Mouse (Mus musculus) CH12.LX (cell line): ENCODE results near the gene Necab2. TPM values are rescaled to one million over a fixed set of nuclear protein-coding genes. Genes with fewer than 3 reads are reported as not detected.

ENCODE experiments used
- DNase-seq: peaks from one replicate; pipeline ENCODE4 v3.0.0-alpha.2; 2013; ENCODE audit errors: extremely low read depth
- H3K27ac ChIP-seq: 2 replicates; pipeline ENCODE4 v1.5.1; 2012; ENCODE audit warnings: low read depth, mild to moderate bottlenecking, control low read depth, moderate library complexity; ENCODE audit not compliant: insufficient read depth
- H3K27me3 ChIP-seq: replicated peaks from 2 replicates; pipeline ENCODE3; 2012; ENCODE audit warnings: inconsistent platforms
- H3K36me3 ChIP-seq, 2 experiments: replicated peaks in 1 of 2; 2 replicates each; pipeline versions ENCODE3 to v1.6.1; 2012; ENCODE audit warnings: inconsistent platforms in 1 of 2, low read length in 1 of 2, mild to moderate bottlenecking in 1 of 2, mixed read lengths in 1 of 2, moderate library complexity in 1 of 2; ENCODE audit not compliant: control insufficient read depth in 1 of 2, insufficient read depth in 1 of 2
- H3K4me1 ChIP-seq, 2 experiments: 2 replicates each; pipeline ENCODE4 v1.6.1; 2012; ENCODE audit warnings: inconsistent platforms in 1 of 2, moderate library complexity in 1 of 2; ENCODE audit not compliant: insufficient read depth in 2 of 2, control insufficient read depth in 1 of 2
- H3K4me2 ChIP-seq: 2 replicates; pipeline ENCODE4 v1.6.1; 2012; ENCODE audit warnings: low read depth, mild to moderate bottlenecking, control low read depth; ENCODE audit not compliant: poor library complexity, insufficient read depth, severe bottlenecking
- H3K4me3 ChIP-seq, 3 experiments: fragments of 150-350 bp in 1 of 3; sonication (generic) in 1 of 3; replicated peaks in 1 of 3; 2 replicates each; pipeline versions ENCODE3 to v1.5.1; 2011 to 2012; ENCODE audit warnings: low read depth in 2 of 3, low read length in 2 of 3, mild to moderate bottlenecking in 2 of 3, moderate library complexity in 2 of 3, control low read depth in 1 of 3, improper control_type of control experiment in 1 of 3, inconsistent platforms in 1 of 3, mixed read lengths in 1 of 3; ENCODE audit not compliant: poor library complexity in 1 of 3
- H3K79me2 ChIP-seq: replicated peaks from 2 replicates; pipeline ENCODE4 v1.6.1; 2012; ENCODE audit warnings: mild to moderate bottlenecking, moderate library complexity; ENCODE audit not compliant: control insufficient read depth, poor library complexity, insufficient read depth, severe bottlenecking; ENCODE audit errors: extremely low read depth
- H3K9ac ChIP-seq: 2 replicates; pipeline ENCODE4 v1.6.1; 2012; ENCODE audit warnings: low read depth, mild to moderate bottlenecking, control low read depth, moderate library complexity; ENCODE audit not compliant: insufficient read depth
- H3K9me3 ChIP-seq: replicated peaks from 2 replicates; pipeline ENCODE3; 2012; ENCODE audit warnings: low read length, inconsistent platforms, mixed read lengths
- BHLHE40 ChIP-seq: IDR thresholded peaks from 2 replicates; pipeline ENCODE4 v1.6.1; 2011; ENCODE audit warnings: mild to moderate bottlenecking, low read depth, low read length, improper control_type of control experiment
- CHD2 ChIP-seq: IDR thresholded peaks from 2 replicates; pipeline ENCODE4 v1.6.1; 2011; ENCODE audit warnings: low read length, improper control_type of control experiment
- CTCF ChIP-seq, 2 experiments: IDR thresholded peaks in 1 of 2; conservative IDR thresholded peaks in 1 of 2; 2 replicates each; pipeline ENCODE4 v1.5.1; 2011 to 2012; ENCODE audit warnings: low read depth in 2 of 2, low read length in 2 of 2, improper control_type of control experiment in 1 of 2, inconsistent platforms in 1 of 2, mild to moderate bottlenecking in 1 of 2, moderate library complexity in 1 of 2
- E2F4 ChIP-seq: IDR thresholded peaks from 2 replicates; pipeline ENCODE4 v1.6.1; 2011; ENCODE audit warnings: low read depth, low read length, improper control_type of control experiment; ENCODE audit not compliant: insufficient replicate concordance
- ELF1 ChIP-seq: IDR thresholded peaks from 2 replicates; pipeline ENCODE4 v1.6.1; 2014; ENCODE audit warnings: low read depth, mild to moderate bottlenecking, inconsistent platforms, low read length, improper control_type of control experiment
- EP300 ChIP-seq: IDR thresholded peaks from 2 replicates; pipeline ENCODE4 v1.6.1; 2011; ENCODE audit warnings: low read length, improper control_type of control experiment
- HCFC1 ChIP-seq: IDR thresholded peaks from 2 replicates; pipeline ENCODE4 v1.6.1; 2012; ENCODE audit warnings: low read depth, mild to moderate bottlenecking, inconsistent platforms, low read length, improper control_type of control experiment
- IRF4 ChIP-seq: IDR thresholded peaks from 2 replicates; pipeline ENCODE4 v1.6.1; 2014; ENCODE audit warnings: low read depth, mild to moderate bottlenecking, inconsistent platforms, low read length, improper control_type of control experiment
- JUND ChIP-seq: conservative IDR thresholded peaks from 2 replicates; pipeline ENCODE4 v1.6.1; 2011; ENCODE audit warnings: low read depth, low read length, improper control_type of control experiment
- KAT2A ChIP-seq: IDR thresholded peaks from 2 replicates; pipeline ENCODE4 v1.6.1; 2012; ENCODE audit warnings: low read length, improper control_type of control experiment, inconsistent platforms; ENCODE audit not compliant: insufficient replicate concordance
- MAFK ChIP-seq: IDR thresholded peaks from 2 replicates; pipeline ENCODE4 v1.6.1; 2011; ENCODE audit warnings: low read length, improper control_type of control experiment; ENCODE audit not compliant: insufficient replicate concordance
- MAX ChIP-seq: IDR thresholded peaks from 2 replicates; pipeline ENCODE4 v1.6.1; 2011; ENCODE audit warnings: low read length, improper control_type of control experiment
- MAZ ChIP-seq: IDR thresholded peaks from 2 replicates; pipeline ENCODE4 v1.6.1; 2012; ENCODE audit warnings: low read depth, mild to moderate bottlenecking, inconsistent platforms, low read length, improper control_type of control experiment, moderate library complexity
- MEF2A ChIP-seq: IDR thresholded peaks from 2 replicates; pipeline ENCODE4 v1.6.1; 2014; ENCODE audit warnings: low read depth, mild to moderate bottlenecking, inconsistent platforms, low read length, improper control_type of control experiment, borderline replicate concordance
- MYC ChIP-seq: IDR thresholded peaks from 2 replicates; pipeline ENCODE4 v1.6.1; 2011; ENCODE audit warnings: low read depth, mild to moderate bottlenecking, improper control_type of control experiment, low read length
- NELFE ChIP-seq: IDR thresholded peaks from 2 replicates; pipeline ENCODE4 v1.6.1; 2011; ENCODE audit warnings: low read depth, low read length, improper control_type of control experiment
- NRF1 ChIP-seq: IDR thresholded peaks from 2 replicates; pipeline ENCODE4 v1.6.1; 2014; ENCODE audit warnings: low read depth, mild to moderate bottlenecking, inconsistent platforms, low read length, improper control_type of control experiment, moderate library complexity
- RAD21 ChIP-seq: IDR thresholded peaks from 2 replicates; pipeline ENCODE4 v1.6.1; 2011; ENCODE audit warnings: low read depth, mild to moderate bottlenecking, low read length, improper control_type of control experiment, moderate library complexity
- RCOR1 ChIP-seq: conservative IDR thresholded peaks from 2 replicates; pipeline ENCODE4 v1.6.1; 2012; ENCODE audit warnings: low read depth, mild to moderate bottlenecking, inconsistent platforms, low read length, improper control_type of control experiment
- SMC3 ChIP-seq: IDR thresholded peaks from 2 replicates; pipeline ENCODE4 v1.6.1; 2011; ENCODE audit warnings: low read depth, low read length, improper control_type of control experiment
- TCF12 ChIP-seq: IDR thresholded peaks from 2 replicates; pipeline ENCODE4 v1.6.1; 2014; ENCODE audit warnings: low read depth, mild to moderate bottlenecking, inconsistent platforms, low read length, improper control_type of control experiment
- UBTF ChIP-seq: IDR thresholded peaks from 2 replicates; pipeline ENCODE4 v1.6.1; 2012; ENCODE audit warnings: low read depth, mild to moderate bottlenecking, inconsistent platforms, low read length, improper control_type of control experiment, moderate library complexity
- USF1 ChIP-seq: IDR thresholded peaks from 2 replicates; pipeline ENCODE4 v1.6.1; 2014; ENCODE audit warnings: low read depth, mild to moderate bottlenecking, inconsistent platforms, low read length, improper control_type of control experiment
- ZC3H11A ChIP-seq: IDR thresholded peaks from 2 replicates; pipeline ENCODE4 v1.6.1; 2012; ENCODE audit warnings: low read depth, mild to moderate bottlenecking, inconsistent platforms, low read length, improper control_type of control experiment
- ZKSCAN1 ChIP-seq: IDR thresholded peaks from 2 replicates; pipeline ENCODE4 v1.6.1; 2012; ENCODE audit warnings: low read depth, inconsistent platforms, low read length, improper control_type of control experiment, borderline replicate concordance
- ZMIZ1 ChIP-seq: IDR thresholded peaks from 2 replicates; pipeline ENCODE4 v1.6.1; 2012; ENCODE audit warnings: low read depth, mild to moderate bottlenecking, inconsistent platforms, low read length, improper control_type of control experiment
- ZNF384 ChIP-seq: IDR thresholded peaks from 2 replicates; pipeline ENCODE4 v1.6.1; 2012; ENCODE audit warnings: low read depth, low read length, improper control_type of control experiment, inconsistent platforms
- dilution Hi-C: fragments of 300-500 bp; cut with MboI; formaldehyde crosslinking; loops from 2 replicates; pipeline ENCODE4 v1.14.3; 2020; ENCODE audit warnings: low sequenced_read_pairs; ENCODE audit not compliant: extremely low pct_unique_long_range_greater_than_20kb, extremely low pct_ligation_motif_present
- in situ Hi-C: fragments of 300-500 bp; cut with MboI; formaldehyde crosslinking; loops from 3 replicates; pipeline ENCODE4 v1.14.3; 2019; ENCODE audit warnings: low sequenced_read_pairs, low pct_ligation_motif_present, low pct_unique_long_range_greater_than_20kb, mixed read lengths
- polyA plus RNA-seq: library from polyadenylated mRNA; unstranded; fragments of >175 nt; gene quantifications from 2 replicates; pipeline ENCODE4 v1.2.1, GENCODE M21; 2012; ENCODE audit warnings: low read depth; ENCODE audit not compliant: insufficient read length
- total RNA-seq, 2 experiments: library from RNA; depleted of rRNA; stranded (reverse); fragments of 300-350 nt in 1 of 2; fragments of >200 nt in 1 of 2; gene quantifications; 2 replicates each; pipeline ENCODE4 v1.2.3; 2012 to 2014

Necab2 gene
- total and polyA plus RNA-seq, 3 experiments = not detected

- TF ChIP-seq RAD21 (peak; percentile 32), CTCF (conservative IDR thresholded peaks at IDR 0.05 in 1 of 2, IDR thresholded peaks at IDR 0.05 in 1 of 2; ENCODE audit: low read depth in 2 of 2, low read length in 2 of 2) (peak in 1 of 2 experiments; percentile 37; a peak in 2 of 4 replicates), NRF1 (no peak), SMC3 (peak; percentile 21; the same call in 1 of the 2 replicates)
- TF ChIP-seq, all 38 proteins: peak for 3
- Histone ChIP-seq H3K4me3 (no peak overlapping the region), H3K9me3 (no peaks in the 10 kb centered on the region), H3K27me3 (peaks cover 16% of the 10 kb centered on the region), H3K4me2 (no peak overlapping the region), H3K4me1 (peaks cover 5 to 23% of the 10 kb centered on the region in 2 experiments; a peak in 2 of 4 replicates), H3K79me2 (no peaks in the 10 kb centered on the region), H3K27ac (no peak overlapping the region), H3K9ac (no peak overlapping the region), H3K36me3 (peaks cover 39 to 45% of the 10 kb centered on the region in 2 experiments)
- dilution Hi-C loops = no loop called here
- in situ Hi-C loops = loop anchor here (5.0 kb wide), 2 partner anchors 35 to 85 kb away; partner anchors contain the start of gene Necab2
- DNase-seq = no peak
These were observed 34.3 kb upstream of the Necab2 start for GRCm38 (mm10) chr8:119412037-119412734.

- 0 out of 2 replicates have a peak, but pooled peaks have one; percentile 49 for TF ChIP-seq MAZ
- TF ChIP-seq ZMIZ1 = no peak
- TF ChIP-seq UBTF = no peak
- TF ChIP-seq MAX = no peak
- peak; percentile 53; the same call in 1 of the 2 replicates for TF ChIP-seq NELFE
- no peak for TF ChIP-seq E2F4
- no peak for TF ChIP-seq ZKSCAN1
- TF ChIP-seq IRF4 = 0 out of 2 replicates have a peak, but pooled peaks have one; percentile 19
- TF ChIP-seq JUND = no peak
- TF ChIP-seq MAFK = no peak
- TF ChIP-seq TCF12 = peak; percentile 42; the same call in 1 of the 2 replicates
- TF ChIP-seq EP300 = no peak
- no peak for TF ChIP-seq ZNF384
- peak; percentile 67 to 95 for TF ChIP-seq CTCF (conservative IDR thresholded peaks at IDR 0.05 in 1 of 2, IDR thresholded peaks at IDR 0.05 in 1 of 2; ENCODE audit: low read depth in 2 of 2, low read length in 2 of 2)
- TF ChIP-seq ELF1 = no peak
- no peak for TF ChIP-seq USF1
- TF ChIP-seq SMC3 = peak; percentile 98
- no peak for TF ChIP-seq CHD2
- peak; percentile 88 for TF ChIP-seq RAD21
- no peak for TF ChIP-seq KAT2A
- 0 out of 2 replicates have a peak, but pooled peaks have one; percentile 26 for TF ChIP-seq MEF2A
- TF ChIP-seq BHLHE40 = 0 out of 2 replicates have a peak, but pooled peaks have one; percentile 23
- no peak for TF ChIP-seq MYC
- no peak for TF ChIP-seq HCFC1
- peak; percentile 90 for TF ChIP-seq ZC3H11A
- TF ChIP-seq RCOR1 = no peak
- 0 out of 2 replicates have a peak, but pooled peaks have one; percentile 25 for TF ChIP-seq NRF1
- peaks cover 16% of the 10 kb centered on the region for H3K27me3 ChIP-seq
- peak overlapping the region; percentile 34; the same call in 1 of the 2 replicates for H3K4me2 ChIP-seq
- dilution Hi-C loops = no loop called here
- DNase-seq = peak; percentile 75
- in situ Hi-C loops = loop anchor here (5.0 kb wide), 2 partner anchors 34 to 84 kb away; partner anchors contain the start of gene Necab2
- H3K9me3 ChIP-seq = no peaks in the 10 kb centered on the region
- peaks cover 32 to 38% of the 10 kb centered on the region in 2 experiments for H3K36me3 ChIP-seq
- no peak overlapping the region for H3K27ac ChIP-seq
- no peaks in the 10 kb centered on the region for H3K79me2 ChIP-seq
- no peak overlapping the region for H3K9ac ChIP-seq
- H3K4me1 ChIP-seq = peaks cover 5 to 23% of the 10 kb centered on the region in 2 experiments; a peak in 2 of 4 replicates
- no peak overlapping the region for H3K4me3 ChIP-seq
These were observed 33.6 kb upstream of the Necab2 start for GRCm38 (mm10) chr8:119412735-119413498.
